Mouse (Mus musculus) liver, embryonic 14.5 days (tissue): ENCODE results near the gene Ndufaf5. TPM values are rescaled to one million over a fixed set of nuclear protein-coding genes. Genes with fewer than 3 reads are reported as not detected.

Source experiments
- ATAC-seq: fragments of 200-750 bp; cut with Nextera tagmentation; 2 replicates; pipeline ENCODE4 v1.8.0; 2017; ENCODE audit warnings: moderate number of reproducible peaks, mild to moderate bottlenecking, moderate library complexity; ENCODE audit not compliant: insufficient read depth
- DNase-seq, 3 experiments: peaks; one replicate each; pipeline ENCODE4 v3.0.0-alpha.2; 2012 to 2013; ENCODE audit warnings: low read depth in 3 of 3, low spot score in 3 of 3
- H3K27ac ChIP-seq: fragments of 300-500 bp; sonication (generic); 2 replicates; pipeline ENCODE4 v1.5.1; 2014; ENCODE audit warnings: moderate library complexity, mild to moderate bottlenecking, control low read depth, inconsistent platforms
- H3K27me3 ChIP-seq: fragments of 300-500 bp; sonication (generic); 2 replicates; pipeline ENCODE4 v1.6.1; 2014; ENCODE audit warnings: mild to moderate bottlenecking, low read length, moderate library complexity; ENCODE audit not compliant: control insufficient read depth, insufficient read depth
- H3K36me3 ChIP-seq: fragments of 300-500 bp; sonication (generic); replicated peaks from 2 replicates; pipeline ENCODE4 v1.6.1; 2014; ENCODE audit warnings: low read depth; ENCODE audit not compliant: control insufficient read depth, insufficient read depth
- H3K4me1 ChIP-seq, 2 experiments: fragments of 200-500 bp in 1 of 2; fragments of 300-500 bp in 1 of 2; sonication (generic) in 1 of 2; replicated peaks; 2 replicates each; pipeline ENCODE4 v1.6.1; 2012 to 2014; ENCODE audit warnings: antibody characterized with exemption in 1 of 2, inconsistent platforms in 1 of 2, low read length in 1 of 2; ENCODE audit not compliant: control insufficient read depth in 2 of 2, insufficient read depth in 2 of 2
- H3K4me2 ChIP-seq: fragments of 300-500 bp; sonication (generic); 2 replicates; pipeline ENCODE4 v1.6.1; 2014; ENCODE audit warnings: low read depth, mild to moderate bottlenecking, control low read depth, moderate library complexity
- H3K4me3 ChIP-seq, 2 experiments: fragments of 200-500 bp in 1 of 2; fragments of 300-500 bp in 1 of 2; sonication (generic) in 1 of 2; 2 replicates each; pipeline ENCODE4 v1.5.1; 2012 to 2014; ENCODE audit warnings: low read depth in 2 of 2, low read length in 2 of 2, mild to moderate bottlenecking in 2 of 2, control low read depth in 1 of 2, inconsistent platforms in 1 of 2, moderate library complexity in 1 of 2; ENCODE audit not compliant: insufficient read depth in 1 of 2
- H3K9ac ChIP-seq: fragments of 300-500 bp; sonication (generic); replicated peaks from 2 replicates; pipeline ENCODE4 v1.6.1; 2014; ENCODE audit warnings: mild to moderate bottlenecking, control low read depth, moderate library complexity
- H3K9me3 ChIP-seq: fragments of 300-500 bp; sonication (generic); 2 replicates; pipeline ENCODE4 v1.6.1; 2016; ENCODE audit warnings: low read length, mixed read lengths; ENCODE audit not compliant: control insufficient read depth
- CTCF ChIP-seq: IDR thresholded peaks from 2 replicates; pipeline ENCODE4 v1.5.1; 2016; ENCODE audit warnings: antibody characterized with exemption, low read depth, control low read depth
- EP300 ChIP-seq: IDR thresholded peaks from 2 replicates; pipeline ENCODE4 v1.6.1; 2016; ENCODE audit warnings: antibody characterized with exemption, low read depth
- WGBS: fragments of 180-500 bp; shearing (Covaris S2); extraction: QIAGEN DNeasy Blood & Tissue Kit; methylation state at CpG from one replicate; pipeline ENCODE4 v1.1.7; 2014; ENCODE audit not compliant: insufficient replicate concordance; 5-methylcytosine and 5-hydroxymethylcytosine counted together
- polyA plus RNA-seq, 2 experiments: library from polyadenylated mRNA; depleted of rRNA in 1 of 2; stranded (reverse) in 1 of 2; unstranded in 1 of 2; fragments of >200 nt; fragmentation: Nextera tagmentation in 1 of 2; extraction: Ambion mirVana in 1 of 2; gene quantifications; 2 replicates each; pipeline versions ENCODE4 v1.2.1 to v1.2.3; 2012 to 2014

Gene Ndufaf5
- polyA plus RNA-seq, 2 experiments = 4.4 to 8.3 TPM

GRCm38 (mm10) chr2:140230295-140230694 is 59.8 kb downstream of the Ndufaf5 start:
- Histone ChIP-seq H3K9me3 (no peaks in the 10 kb centered on the region), H3K4me3 (no peak overlapping the region), H3K27me3 (no peaks in the 10 kb centered on the region), H3K4me2 (no peak overlapping the region), H3K27ac (no peak overlapping the region), H3K36me3 (no peaks in the 10 kb centered on the region), H3K9ac (no peak overlapping the region), H3K4me1 (no peaks in the 10 kb centered on the region)
- TF ChIP-seq EP300 = no peak
- WGBS = 38% methylated on average over 1 of the region's 1 CpGs
- ATAC-seq = no peak
- no peak for DNase-seq

GRCm38 (mm10) chr2:140237245-140237644 is 66.8 kb downstream of the Ndufaf5 start:
- ATAC-seq = no peak
- Histone ChIP-seq H3K9me3 (no peaks in the 10 kb centered on the region), H3K9ac (no peak overlapping the region), H3K27ac (no peak overlapping the region), H3K27me3 (no peaks in the 10 kb centered on the region), H3K4me3 (no peak overlapping the region), H3K4me1 (no peaks in the 10 kb centered on the region), H3K36me3 (no peaks in the 10 kb centered on the region), H3K4me2 (no peak overlapping the region)
- no peak for TF ChIP-seq CTCF
- no peak for TF ChIP-seq EP300
- 55% methylated on average over 6 of the region's 6 CpGs for WGBS
- no peak for DNase-seq

- Histone ChIP-seq H3K9ac (no peak overlapping the region), H3K27me3 (no peaks in the 10 kb centered on the region), H3K36me3 (no peaks in the 10 kb centered on the region), H3K9me3 (no peaks in the 10 kb centered on the region), H3K4me1 (no peaks in the 10 kb centered on the region), H3K27ac (no peak overlapping the region), H3K4me3 (no peak overlapping the region), H3K4me2 (no peak overlapping the region)
- ATAC-seq (no peak), DNase-seq (no peak)
- TF ChIP-seq EP300 (no peak), CTCF (no peak)
- WGBS = 62% methylated on average over 5 of the region's 5 CpGs
Observed at GRCm38 (mm10) chr2:140242398-140242797, 71.9 kb downstream of the Ndufaf5 start.

GRCm38 (mm10) chr2:140243105-140243504 is 72.7 kb downstream of the Ndufaf5 start:
- no peaks in the 10 kb centered on the region for H3K9me3 ChIP-seq
- DNase-seq (no peak), ATAC-seq (no peak)
- no peaks in the 10 kb centered on the region for H3K36me3 ChIP-seq
- H3K9ac ChIP-seq = no peak overlapping the region
- H3K4me3 ChIP-seq = no peak overlapping the region
- no peaks in the 10 kb centered on the region for H3K27me3 ChIP-seq
- no peak overlapping the region for H3K4me2 ChIP-seq
- H3K27ac ChIP-seq = no peak overlapping the region
- TF ChIP-seq EP300 = no peak
- TF ChIP-seq CTCF = no peak
- H3K4me1 ChIP-seq = no peaks in the 10 kb centered on the region
- WGBS = 88% methylated on average over 5 of the region's 5 CpGs

Other genes starting within 250 kb of the Ndufaf5 start
- gene Tasp1, start 103.8 kb upstream of the Ndufaf5 start, polyA plus RNA-seq (2012; rRNA removed) = 3.9 and 6.1 TPM in 2 replicates
- gene Tasp1, start 103.8 kb upstream of the Ndufaf5 start, polyA plus RNA-seq (2014; fragmentation: Nextera tagmentation; extraction: Ambion mirVana) = 13.9 and 15.6 TPM in 2 replicates
- not detected in 2 replicates for gene Gm17374, start 18.6 kb upstream of the Ndufaf5 start, polyA plus RNA-seq (2012; rRNA removed)
- not detected in 2 replicates for gene Gm17374, start 18.6 kb upstream of the Ndufaf5 start, polyA plus RNA-seq (2014; fragmentation: Nextera tagmentation; extraction: Ambion mirVana)
- gene Esf1, start 85 bp upstream of the Ndufaf5 start, polyA plus RNA-seq (2012; rRNA removed) = 2.6 and 5.8 TPM in 2 replicates
- gene Esf1, start 85 bp upstream of the Ndufaf5 start, polyA plus RNA-seq (2014; fragmentation: Nextera tagmentation; extraction: Ambion mirVana) = 8.0 and 8.9 TPM in 2 replicates
- gene Sel1l2, start 219.1 kb downstream of the Ndufaf5 start, polyA plus RNA-seq (2012; rRNA removed) = not detected in 2 replicates
- gene Sel1l2, start 219.1 kb downstream of the Ndufaf5 start, polyA plus RNA-seq (2014; fragmentation: Nextera tagmentation; extraction: Ambion mirVana) = not detected in 2 replicates
- 1.3 and 2.1 TPM in 2 replicates for gene Macrod2, start 224.7 kb downstream of the Ndufaf5 start, polyA plus RNA-seq (2012; rRNA removed)
- 7.5 and 7.7 TPM in 2 replicates for gene Macrod2, start 224.7 kb downstream of the Ndufaf5 start, polyA plus RNA-seq (2014; fragmentation: Nextera tagmentation; extraction: Ambion mirVana)